Mouse (Mus musculus) layer of hippocampus, adult 2 months (tissue): ENCODE data around the gene Dnm3. TPM values are rescaled to one million over a fixed set of nuclear protein-coding genes. Genes with fewer than 3 reads are reported as not detected.

Experiments
- DNase-seq, 2 experiments: peaks; one replicate each; pipeline ENCODE4 v3.0.0; 2022; ENCODE audit warnings: low spot score in 2 of 2
- H3K27ac ChIP-seq: fragments of 200-600 bp; 2 replicates; pipeline ENCODE4 v1.8.1; 2022
- H3K4me3 ChIP-seq: fragments of 200-600 bp; 2 replicates; pipeline ENCODE4 v1.8.1; 2022; ENCODE audit warnings: mild to moderate bottlenecking
- CTCF ChIP-seq: fragments of 200-600 bp; conservative IDR thresholded peaks from 2 replicates; pipeline ENCODE4 v1.8.1; 2022; ENCODE audit warnings: antibody characterized with exemption, mild to moderate bottlenecking, moderate library complexity
- total RNA-seq, 2 experiments: library from RNA; stranded (reverse); gene quantifications; 2 replicates each; pipeline ENCODE4 v1.2.3; 2021

Gene Dnm3
- total RNA-seq, 2 experiments from 2014 or later, result 78.5 to 79.1 TPM

- DNase-seq, result no peak
- TF ChIP-seq CTCF, result no peak
- H3K27ac ChIP-seq, result no peak overlapping the region
- no peak overlapping the region for H3K4me3 ChIP-seq
These were observed 256.0 kb downstream of the Dnm3 start for GRCm38 (mm10) chr1:162221801-162222301.

GRCm38 (mm10) chr1:162220891-162221290 is 256.9 kb downstream of the Dnm3 start:
- Histone ChIP-seq H3K27ac (no peak overlapping the region), H3K4me3 (no peak overlapping the region)
- DNase-seq, result no peak

GRCm38 (mm10) chr1:162219781-162220180 is 258.1 kb downstream of the Dnm3 start:
- TF ChIP-seq CTCF, result no peak
- H3K4me3 ChIP-seq, result no peak overlapping the region
- no peak overlapping the region for H3K27ac ChIP-seq
- DNase-seq, result no peak

More at GRCm38 (mm10) chr1:162220891-162221290, 256.9 kb downstream of the Dnm3 start:
- TF ChIP-seq CTCF, result no peak

- no peak for DNase-seq
- no peak overlapping the region for H3K27ac ChIP-seq
- H3K4me3 ChIP-seq, result no peak overlapping the region
- no peak for TF ChIP-seq CTCF
These were observed 259.2 kb downstream of the Dnm3 start for GRCm38 (mm10) chr1:162218530-162219180.

DNA sequence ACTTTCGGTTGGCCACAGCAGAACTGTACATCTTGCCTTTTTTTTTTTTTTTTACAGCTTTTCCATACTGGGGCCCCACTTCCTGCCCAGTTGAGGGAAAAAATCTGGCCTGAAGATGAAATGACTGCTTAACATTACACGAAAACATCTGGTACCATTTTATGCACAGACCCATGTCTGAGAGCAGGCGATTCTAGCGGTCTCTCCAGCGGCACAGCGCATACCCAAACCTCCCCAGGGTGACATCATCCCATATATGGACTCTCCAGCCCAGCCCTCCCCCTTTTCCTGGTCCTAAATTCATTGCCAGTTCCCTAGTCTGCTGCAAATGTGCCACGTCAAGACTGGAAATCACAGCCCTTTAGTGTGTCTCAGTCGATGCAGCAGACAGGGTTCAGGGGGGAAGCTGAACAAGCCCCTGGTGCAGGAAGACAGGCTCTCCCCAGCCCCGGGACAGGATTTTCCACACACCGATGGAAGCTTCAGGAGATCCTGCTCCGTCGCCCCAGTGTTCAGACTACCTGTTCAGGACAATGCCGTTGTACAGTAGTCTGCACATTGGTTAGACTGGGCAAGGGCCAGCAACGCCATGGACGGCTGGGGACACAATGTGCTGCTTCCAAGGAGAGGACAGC is 260.4 kb downstream of the Dnm3 start:
- TF ChIP-seq CTCF, result no peak
- Histone ChIP-seq H3K4me3 (no peak overlapping the region), H3K27ac (no peak overlapping the region)
- DNase-seq, result no peak

DNA sequence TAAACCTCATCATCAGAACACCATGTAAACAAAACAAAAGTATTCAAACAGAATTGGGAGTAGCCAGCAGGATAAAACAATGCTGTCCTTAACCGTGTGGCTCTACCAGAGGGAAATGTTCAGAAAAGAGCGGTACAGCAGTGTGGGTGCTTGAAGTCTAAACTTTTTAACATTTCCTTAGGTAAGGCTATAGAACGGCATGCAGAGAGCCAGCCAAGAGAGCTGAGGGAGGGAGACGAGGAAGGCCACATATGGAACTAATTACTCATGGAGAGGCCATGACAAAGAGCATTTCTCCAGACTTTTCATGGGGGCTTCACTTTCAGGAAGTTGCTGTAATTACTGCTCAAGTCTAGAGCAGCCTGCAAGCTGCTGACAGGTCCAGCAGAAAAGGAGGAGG is 261.2 kb downstream of the Dnm3 start:
- DNase-seq, result no peak
- Histone ChIP-seq H3K4me3 (no peak overlapping the region), H3K27ac (no peak overlapping the region)
- no peak for TF ChIP-seq CTCF

DNA sequence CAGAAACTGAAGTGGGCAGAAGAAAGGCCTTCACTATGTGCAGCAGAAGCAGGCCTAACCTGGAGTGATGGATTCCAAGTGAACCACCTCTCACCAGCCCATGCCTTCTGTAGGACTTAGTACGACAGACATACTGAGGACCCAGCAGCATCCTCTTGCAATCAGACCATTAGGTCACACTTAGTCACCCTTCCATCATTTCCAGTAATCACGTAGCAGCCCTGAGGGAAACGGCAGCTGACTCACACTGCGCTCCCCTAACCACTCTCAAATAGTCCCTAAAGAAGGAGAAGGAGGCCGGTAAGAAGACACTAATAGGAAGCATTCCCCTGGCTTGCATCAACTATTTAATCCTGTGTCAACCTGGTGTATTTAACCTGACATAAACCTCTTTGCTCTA is 262.1 kb downstream of the Dnm3 start:
- no peak for DNase-seq
- H3K4me3 ChIP-seq, result no peak overlapping the region
- TF ChIP-seq CTCF, result no peak
- H3K27ac ChIP-seq, result no peak overlapping the region

- H3K27ac ChIP-seq, result no peak overlapping the region
- no peak for TF ChIP-seq CTCF
- H3K4me3 ChIP-seq, result no peak overlapping the region
- no peak for DNase-seq
These were observed 264.8 kb downstream of the Dnm3 start for GRCm38 (mm10) chr1:162213066-162213465.

- no peak for DNase-seq
- Histone ChIP-seq H3K27ac (no peak overlapping the region), H3K4me3 (no peak overlapping the region)
- TF ChIP-seq CTCF, result no peak
These were observed 267.3 kb downstream of the Dnm3 start for GRCm38 (mm10) chr1:162210529-162210928.

- no peak for TF ChIP-seq CTCF
- DNase-seq, result no peak
- Histone ChIP-seq H3K4me3 (no peak overlapping the region), H3K27ac (no peak overlapping the region)
These were observed 268.2 kb downstream of the Dnm3 start for GRCm38 (mm10) chr1:162209487-162210149.

- no peak overlapping the region for H3K27ac ChIP-seq
- no peak for TF ChIP-seq CTCF
- no peak for DNase-seq
- no peak overlapping the region for H3K4me3 ChIP-seq
These were observed 268.8 kb downstream of the Dnm3 start for GRCm38 (mm10) chr1:162209010-162209409.

DNA sequence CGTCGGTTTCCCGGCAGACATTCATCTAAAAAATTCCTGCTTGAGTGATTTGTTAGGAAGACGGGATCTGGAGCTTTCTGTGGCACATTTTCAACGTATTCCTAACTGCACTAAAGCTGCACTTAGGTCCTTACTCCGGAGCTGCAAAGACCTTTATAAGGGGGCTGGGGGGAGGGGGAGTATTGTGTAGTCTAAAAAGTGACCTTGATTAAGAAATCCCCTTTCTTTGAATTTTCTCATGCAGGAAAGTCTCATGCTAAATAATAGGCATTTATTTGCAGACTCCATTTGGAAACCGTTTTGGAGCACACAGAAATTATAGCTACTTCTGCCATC is 270.2 kb downstream of the Dnm3 start:
- peak overlapping the region; percentile 25; the same call in 1 of the 2 replicates for H3K4me3 ChIP-seq
- DNase-seq, result no peak
- TF ChIP-seq CTCF, result no peak
- H3K27ac ChIP-seq, result peak overlapping the region; percentile 43; the same call in 1 of the 2 replicates

- H3K27ac ChIP-seq, result peak overlapping the region; percentile 43; the same call in 1 of the 2 replicates
- no peak for DNase-seq
These were observed 270.7 kb downstream of the Dnm3 start for GRCm38 (mm10) chr1:162206998-162207707.

More at GRCm38 (mm10) chr1:162206998-162207707, 270.7 kb downstream of the Dnm3 start:
- TF ChIP-seq CTCF, result no peak
- H3K4me3 ChIP-seq, result peak overlapping the region; percentile 25; the same call in 1 of the 2 replicates
